Mouse (Mus musculus) thymus, adult 18-20 months (tissue): ENCODE measurements around the gene Ywhag.

Experiments
- DNase-seq, 2 experiments: peaks; one replicate each; pipeline ENCODE4 v3.0.0; 2022; ENCODE audit warnings: mixed read lengths in 2 of 2

The Ywhag gene

DNA sequence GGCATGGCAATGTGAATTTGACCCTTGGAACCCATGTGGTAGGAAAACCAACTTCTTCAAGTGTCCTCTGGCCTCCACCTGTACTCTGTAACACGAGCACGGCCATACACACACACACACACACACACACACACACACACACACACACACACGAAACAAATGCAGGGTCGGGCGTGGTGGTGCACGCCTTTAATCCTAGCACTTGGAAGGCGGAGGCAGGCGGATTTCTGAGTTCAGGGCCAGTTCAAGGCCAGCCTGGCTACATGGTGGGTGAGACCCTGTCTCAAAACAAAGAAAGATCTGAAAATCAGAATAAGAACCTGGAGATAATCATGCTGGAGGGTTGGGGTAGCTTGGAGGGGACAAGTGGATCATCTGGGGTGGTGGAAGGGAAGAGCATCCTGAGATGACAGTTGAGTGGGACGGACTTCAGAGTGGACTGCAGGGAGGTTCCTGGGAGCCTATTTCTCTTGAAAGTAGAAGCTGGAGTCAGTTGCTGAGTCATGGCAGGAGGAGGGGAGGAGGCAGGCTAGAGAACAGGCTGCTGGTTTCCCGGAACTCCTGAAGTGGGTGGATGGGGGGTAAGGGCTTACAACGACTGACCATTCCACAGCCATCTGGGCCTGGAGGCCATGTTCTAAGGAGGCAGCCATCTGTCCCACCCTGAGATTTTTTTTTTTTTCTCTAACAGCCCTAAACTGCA is 16.4 kb upstream of the Ywhag start:
- no peak for DNase-seq

DNA sequence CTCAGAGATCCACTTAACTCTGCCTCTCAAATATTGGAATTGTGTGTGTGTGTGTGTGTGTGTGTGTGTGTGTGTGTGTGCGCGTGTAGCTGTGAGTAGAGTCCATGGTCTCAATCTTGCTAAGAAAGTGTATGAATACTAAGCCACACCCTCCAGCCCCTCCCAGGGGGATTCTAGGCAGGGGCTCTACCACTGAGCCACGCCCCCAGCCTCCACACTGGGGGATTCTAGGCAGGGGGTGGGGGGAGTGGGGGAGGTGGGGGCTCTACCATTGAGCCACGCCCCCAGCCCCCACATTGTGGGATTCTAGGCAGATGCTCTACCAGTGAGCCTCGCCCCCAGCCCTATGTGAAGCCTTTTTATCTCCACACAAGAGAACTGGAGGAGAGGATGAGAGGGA is 12.2 kb upstream of the Ywhag start:
- DNase-seq = no peak

DNA sequence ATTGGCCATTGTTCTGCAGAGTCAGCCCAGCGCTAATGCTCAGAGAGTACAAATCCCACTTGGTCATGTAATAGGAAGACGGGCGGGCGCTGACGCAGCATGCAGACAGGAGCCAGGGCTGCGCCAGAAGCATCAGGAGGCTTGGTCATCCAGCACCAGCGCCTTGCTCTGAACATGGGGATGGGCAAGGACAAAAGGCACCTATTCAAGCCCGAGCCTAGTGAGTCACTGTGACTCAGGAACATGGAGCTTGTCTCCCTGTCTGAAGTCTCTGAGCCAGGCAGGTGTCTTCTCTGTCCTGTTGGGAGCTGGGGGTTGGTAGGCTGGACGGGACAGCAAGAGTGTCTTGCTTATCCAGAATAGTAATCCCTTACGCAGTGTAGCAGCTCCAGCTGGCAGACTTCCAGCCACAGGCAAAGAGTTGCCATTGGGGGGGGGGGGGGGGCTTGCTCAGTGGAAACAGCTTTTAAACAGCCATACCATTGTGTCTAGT is 11.5 kb upstream of the Ywhag start:
- DNase-seq = no peak

DNA sequence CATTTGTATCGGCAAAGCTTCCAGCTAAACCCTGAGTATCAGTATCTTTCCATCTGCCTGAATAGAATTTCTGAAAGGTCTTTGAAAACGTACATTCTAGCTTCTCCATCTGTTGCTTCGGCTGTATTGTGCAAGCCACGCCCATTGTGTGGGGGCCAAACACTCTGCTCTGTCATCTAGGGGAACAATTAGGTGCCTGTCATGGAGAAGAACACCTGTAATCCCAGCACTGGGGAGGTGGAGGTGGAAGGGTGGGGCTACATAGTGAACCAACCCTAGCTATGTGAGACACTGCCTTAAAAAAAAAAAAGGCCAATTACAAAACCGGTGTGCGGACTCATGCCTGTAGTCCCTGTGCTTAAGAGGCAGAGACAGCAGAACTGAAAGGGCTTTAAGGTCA is 8.3 kb upstream of the Ywhag start:
- DNase-seq = no peak

DNA sequence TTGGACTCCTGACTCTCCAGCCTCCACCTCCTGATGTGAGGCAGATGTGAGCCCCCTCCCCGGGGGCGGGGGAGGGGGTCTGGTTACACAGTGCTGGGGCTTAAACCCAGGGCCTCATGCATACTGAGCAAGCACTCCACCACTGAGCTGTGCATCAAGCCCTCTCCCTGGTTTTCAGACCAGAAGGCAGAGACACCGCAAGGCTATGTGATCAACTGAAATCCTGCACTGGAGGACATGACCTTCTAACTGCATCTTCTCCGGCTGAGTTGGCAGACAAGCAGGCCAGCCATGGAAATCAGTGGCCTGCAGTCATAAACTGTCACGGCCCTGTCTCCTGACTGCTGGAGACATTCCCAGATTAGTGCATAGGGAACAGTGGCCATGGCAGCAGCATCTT is 6.2 kb upstream of the Ywhag start:
- no peak for DNase-seq

DNA sequence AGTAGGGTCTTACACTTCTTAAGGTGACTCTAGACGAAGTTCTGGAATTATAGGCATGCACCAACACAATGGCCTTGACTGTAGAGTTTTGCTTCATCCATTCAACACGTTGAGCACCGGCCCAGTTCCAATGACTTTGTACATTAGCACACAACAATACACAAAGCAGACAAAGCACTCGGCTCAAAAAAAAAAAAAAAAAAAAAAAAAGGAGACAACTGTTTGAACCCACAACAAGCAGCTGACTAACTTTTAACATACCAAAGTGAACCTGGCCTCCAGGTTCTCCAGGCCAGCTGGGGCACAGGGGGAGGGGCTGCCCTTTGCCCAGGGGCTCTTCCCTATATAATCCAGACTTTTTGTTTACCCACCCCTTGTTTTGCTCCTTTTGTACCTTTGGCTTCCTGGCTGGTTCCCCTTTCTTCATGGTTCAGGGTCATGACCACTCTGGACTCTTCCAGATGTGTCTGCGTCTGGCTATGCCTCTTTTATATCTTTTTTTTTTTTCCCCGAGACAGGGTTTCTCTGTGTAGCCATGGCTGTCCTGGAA is 1.3 kb upstream of the Ywhag start:
- no peak for DNase-seq

DNA sequence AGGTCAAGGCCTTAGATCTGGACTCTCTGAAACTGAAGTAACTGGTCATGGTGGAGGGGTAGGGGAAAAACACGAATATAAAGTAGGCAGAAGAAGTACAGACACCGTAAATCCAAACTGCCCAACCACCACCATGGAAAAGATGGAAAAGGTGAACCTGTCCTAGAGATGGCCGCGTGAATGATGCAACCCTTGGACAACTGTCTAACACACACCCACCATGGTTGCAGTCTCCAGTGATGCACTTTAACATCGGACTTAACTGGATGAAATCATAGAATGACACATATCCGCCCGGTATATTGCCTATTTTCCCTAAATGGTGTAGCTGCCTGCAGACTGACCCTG is 734 bp upstream of the Ywhag start:
- no peak for DNase-seq

DNA sequence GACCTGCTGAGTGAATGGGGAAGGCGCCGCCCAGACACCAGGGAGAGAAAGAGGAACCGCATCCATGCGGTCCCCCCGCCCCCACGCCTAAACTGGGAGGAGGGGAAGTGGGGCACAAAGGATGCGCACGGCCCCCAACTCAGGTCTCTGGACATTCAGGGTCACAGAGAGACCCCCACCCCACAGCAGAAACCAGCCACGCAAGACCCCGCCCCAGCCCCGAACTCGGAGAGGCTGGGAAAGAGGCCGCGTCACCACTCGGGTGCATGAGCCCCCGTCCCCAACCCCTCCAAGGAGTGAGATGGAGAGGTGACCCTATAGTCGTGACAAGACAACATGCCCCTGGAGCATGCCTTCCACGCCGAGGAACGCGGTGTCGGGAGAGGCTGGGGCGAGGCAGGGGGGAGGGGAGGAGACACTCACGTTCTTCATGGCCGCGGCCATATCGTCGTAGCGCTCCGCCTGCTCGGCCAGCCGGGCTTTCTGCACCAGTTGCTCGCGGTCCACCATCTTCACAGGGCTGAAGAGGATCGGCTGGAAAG is 445 bp downstream of the Ywhag start:
- DNase-seq = peak in 1 of 2 experiments; percentile 54

DNA sequence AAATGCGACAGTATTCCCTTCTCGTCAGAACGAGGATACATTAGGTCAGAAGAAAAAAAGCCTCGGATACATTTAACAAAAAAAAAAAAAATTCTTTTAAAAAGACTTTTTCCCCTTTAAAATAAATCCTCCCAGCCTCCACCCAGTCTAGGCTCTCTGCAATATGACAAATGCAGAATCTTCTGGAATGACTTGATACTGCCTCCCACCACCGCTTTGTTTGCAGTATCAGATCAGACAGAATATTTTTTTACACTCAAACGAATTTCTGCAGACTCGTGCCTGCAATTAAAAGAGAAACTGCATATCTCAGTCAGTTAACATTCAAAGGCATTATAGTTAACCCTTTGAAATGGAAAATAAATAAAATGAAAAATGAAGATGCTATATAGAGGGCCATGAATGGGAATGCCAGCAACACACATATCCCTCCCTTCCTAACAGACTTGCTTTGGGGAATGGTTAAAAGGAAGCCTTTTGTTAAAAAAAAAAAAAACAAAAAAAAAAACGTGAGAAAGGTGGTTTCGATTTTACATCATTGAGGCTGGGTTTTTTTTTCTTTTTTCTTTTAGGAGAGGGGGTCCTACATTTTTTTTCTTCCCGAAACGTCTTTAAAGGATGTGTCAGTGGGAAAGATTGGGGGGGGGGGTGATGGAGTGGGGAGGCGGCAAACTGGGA is 1.1 kb downstream of the Ywhag start:
- DNase-seq = no peak

DNA sequence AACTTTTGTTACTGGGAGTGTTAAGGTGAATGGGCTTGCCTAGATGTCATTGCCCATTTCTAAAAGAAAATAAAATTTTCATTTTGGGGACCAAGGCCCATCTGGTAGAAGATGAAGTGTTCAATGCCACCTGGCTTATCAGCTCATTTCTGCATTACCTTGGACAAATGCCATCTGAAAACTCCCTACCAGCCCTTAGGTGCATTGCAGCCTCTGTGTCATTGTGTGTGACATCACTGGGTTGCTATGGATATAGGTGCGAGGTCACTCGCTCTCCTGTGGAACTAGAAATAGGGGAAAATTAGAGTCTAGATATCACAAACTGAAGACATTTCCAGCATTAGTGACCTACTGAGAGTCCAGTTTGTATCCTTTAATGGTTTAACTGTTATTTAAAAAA is 2.1 kb downstream of the Ywhag start:
- DNase-seq = no peak

DNA sequence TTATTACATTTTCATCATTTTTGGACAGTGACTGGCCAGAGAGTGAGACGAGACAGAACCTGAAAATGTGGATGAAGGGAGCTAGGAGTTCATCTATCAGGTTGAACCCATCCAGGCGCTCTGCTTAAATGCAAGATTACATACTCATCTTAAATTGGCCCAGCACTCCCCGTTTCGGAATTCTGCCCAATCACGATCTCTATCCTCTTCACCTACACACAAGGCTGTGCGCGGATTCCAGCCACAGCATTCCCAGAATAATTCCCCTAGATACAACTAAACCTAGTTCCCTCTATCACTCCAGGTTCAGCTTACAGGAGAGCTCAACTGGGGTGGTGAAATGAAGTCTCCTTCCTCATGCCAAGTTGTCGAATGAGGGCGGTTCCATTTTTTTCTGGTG is 2.9 kb downstream of the Ywhag start:
- DNase-seq = no peak

DNA sequence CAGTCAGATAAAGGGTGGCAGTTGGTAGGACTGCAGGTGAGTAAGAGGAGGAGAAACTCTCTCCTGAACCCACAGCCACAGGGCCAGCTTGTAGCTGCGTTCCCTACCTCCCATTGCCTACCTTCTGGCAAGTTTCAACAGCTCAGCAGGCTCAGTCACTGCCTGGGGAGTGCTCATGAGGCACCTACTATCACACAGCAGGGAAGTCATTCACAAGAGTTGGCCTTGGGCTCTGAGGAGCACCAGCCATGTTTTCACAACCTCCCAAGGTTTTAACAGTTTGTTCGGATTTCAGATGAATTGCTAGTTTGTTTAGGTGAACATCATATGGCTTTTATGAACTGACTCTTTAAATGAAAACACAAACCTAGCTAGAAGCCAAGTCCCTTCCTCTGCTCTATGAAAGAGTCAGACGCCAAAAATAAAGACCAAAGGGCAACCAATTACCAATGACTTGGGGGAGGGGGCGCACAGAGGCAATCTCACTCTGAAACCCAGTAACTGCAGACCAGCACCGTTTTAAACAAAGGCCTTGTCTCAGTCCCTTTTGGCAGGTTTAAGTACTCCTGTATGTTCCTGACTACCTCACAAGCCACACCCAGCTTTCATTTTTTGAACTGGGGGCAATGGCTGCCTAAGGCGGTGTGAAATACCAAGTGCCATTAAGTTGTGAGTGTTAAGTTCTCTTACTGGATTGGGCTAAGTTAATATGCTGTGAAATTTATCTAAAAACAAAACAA is 4.6 kb downstream of the Ywhag start:
- no peak for DNase-seq

DNA sequence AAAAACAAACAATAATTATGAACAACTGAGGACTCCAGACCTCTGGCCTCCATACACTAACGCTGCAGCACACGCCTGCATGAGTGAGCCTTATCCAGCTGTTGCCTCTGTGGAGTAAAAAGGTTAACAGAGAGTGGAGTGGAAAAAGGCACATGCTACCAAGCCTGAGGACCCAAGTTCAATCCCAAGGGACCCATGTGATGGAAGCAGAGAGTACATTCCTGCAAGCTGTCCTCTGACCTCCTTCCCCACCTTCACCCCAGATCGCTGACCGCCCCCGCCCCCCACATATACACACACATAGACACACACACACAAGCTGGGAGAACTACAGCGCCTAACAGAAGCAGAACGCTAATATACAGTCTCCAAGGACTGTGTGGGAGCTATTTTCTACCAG is 10.5 kb downstream of the Ywhag start:
- no peak for DNase-seq

DNA sequence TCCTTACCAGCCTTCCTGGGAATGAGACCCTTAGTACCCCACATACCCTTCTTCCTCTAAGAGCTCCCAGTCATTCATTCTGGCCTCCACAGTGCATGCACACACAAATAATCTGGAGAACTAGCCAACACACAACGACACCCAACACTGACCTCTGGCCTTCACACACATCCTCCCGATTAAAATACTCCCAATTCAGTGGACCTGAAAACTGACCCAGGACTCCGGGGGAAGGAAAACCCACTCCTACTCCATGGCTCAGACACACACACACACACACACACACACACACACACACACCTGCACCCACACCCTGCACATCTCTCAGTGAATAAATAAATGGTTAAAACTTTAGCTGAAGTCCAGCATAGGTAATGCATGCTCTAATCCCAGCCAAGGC is 14.5 kb downstream of the Ywhag start:
- DNase-seq = no peak

DNA sequence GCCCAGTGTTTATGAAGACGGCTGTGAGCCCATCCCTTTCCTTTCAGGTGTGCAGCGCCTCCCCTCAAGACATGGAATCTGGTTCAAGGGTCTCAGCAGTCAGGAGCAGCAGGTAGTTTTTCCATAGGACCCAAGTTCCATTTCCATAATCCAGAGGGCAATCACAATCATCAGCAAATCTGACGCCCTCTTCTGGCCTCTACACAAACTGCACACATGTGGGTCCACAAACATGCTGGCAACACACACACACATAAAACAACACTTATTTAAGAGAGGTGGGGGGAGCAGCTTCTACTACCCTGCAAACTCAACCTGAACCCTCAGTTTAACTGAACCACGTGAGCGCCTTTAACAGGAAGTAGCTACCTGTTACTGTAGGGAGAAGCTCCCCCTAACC is 15.8 kb downstream of the Ywhag start:
- DNase-seq = no peak

DNA sequence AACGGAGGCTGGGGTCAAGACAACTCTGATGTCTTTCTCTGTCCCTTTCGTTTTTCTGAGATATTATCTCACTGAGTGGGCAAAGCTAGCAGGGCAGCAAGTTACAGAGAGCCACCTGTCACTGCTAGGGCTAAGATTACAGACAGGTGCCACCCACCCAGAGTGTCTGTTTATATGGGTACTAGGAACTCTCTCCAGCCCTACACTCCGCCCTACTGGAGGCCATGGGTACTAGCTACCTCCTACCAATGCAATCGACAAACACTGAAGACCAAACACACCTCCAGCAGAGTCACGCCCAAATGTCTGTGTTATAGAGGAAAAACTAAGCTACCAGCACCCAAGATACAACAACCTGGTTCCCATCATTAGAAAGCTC is 16.4 kb downstream of the Ywhag start:
- DNase-seq = no peak

DNA sequence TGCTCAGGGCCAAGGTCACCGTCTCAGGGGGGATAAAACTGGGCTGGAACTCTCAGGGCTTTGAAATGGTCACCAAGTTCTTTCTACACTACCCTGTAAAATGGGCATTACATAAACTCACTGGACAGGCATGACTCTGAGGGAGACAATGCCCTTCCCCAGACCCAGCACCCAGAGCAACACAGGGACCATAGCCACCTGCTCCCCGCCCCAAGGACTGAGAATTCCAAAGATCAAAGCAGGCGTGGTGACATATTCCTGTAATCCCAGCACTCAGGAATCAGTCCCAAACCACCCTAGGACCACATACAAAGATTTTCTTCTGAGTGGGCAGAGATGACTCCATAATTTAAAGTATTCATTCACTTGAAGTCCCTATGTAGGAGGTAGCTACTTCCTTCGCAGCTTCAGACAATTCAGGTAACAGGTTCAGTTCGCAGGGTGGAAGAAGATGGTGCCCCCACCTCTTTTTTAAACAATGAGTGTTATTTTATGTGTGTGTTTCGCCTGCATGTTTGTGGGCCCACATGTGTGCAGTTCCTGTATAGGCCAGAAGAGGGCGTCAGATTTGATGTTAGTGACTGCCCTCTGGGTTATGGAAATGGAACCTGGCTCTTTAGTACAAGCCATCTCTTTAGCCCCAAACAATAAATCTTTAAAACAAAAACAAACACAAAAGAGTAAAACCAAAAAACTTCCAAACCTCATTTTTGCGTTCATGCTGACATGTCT is 16.9 kb downstream of the Ywhag start:
- DNase-seq = no peak

DNA sequence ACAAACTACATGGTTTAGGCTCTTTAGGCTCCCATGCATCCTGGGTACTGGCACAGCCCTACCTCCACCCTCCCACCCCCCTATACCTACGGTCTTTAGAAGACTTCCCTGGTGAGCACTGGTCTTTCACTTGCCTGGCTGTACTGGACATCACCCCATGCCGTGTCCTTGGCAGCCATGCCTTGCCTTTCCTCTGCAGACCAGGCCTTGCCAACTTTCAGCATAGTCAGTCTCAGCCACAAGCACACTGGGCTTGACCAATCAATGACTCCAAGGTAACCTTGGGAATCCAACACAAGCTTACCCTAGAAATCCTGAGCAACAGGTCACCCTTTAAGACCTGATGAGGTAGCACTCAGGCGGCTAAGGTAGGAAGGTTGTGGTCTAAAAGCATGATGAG is 17.8 kb downstream of the Ywhag start:
- no peak for DNase-seq

DNA sequence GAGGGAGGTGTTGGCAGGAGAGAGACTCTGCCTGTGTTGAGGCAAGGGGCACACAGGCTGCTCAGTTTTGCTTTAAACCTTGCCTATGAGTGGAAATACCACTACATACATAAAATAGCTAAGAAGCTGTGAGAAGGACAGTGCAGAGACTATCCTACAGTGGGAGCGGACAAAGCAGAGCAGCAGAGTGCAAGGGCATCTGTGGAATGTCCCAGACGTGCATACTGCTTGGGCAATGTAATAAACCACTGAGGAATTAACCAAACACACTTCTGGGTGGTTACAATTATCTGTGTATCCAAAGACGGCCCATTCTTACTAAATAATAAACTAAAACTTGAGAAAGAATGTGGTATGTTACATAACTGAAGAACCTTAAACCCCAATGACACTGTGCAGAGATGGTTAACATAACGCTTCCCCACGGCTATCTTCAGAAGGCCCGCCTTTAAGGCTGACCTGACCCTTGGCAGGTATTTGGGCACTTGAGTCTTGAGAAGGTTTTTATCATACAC is 18.3 kb downstream of the Ywhag start:
- no peak for DNase-seq

DNA sequence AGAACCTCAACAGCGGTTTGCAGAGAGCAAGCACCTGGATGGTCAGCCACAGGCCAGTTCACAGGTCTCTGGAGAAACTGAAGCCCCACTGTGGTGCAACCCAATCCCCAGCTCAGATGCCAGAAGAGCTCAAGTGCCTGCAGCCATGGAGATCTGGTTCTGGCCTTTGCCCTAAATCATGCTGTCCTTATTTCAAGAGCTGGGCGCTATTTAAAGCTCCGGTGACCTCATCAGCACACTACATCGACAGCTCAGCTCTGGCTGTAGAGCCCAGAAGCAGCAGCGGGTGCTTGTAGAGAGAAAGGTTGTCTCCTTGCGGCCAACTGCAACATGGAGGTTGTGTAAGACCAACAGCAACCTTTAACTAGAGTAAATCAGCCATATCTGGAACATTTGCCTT is 20.3 kb downstream of the Ywhag start:
- DNase-seq = no peak

DNA sequence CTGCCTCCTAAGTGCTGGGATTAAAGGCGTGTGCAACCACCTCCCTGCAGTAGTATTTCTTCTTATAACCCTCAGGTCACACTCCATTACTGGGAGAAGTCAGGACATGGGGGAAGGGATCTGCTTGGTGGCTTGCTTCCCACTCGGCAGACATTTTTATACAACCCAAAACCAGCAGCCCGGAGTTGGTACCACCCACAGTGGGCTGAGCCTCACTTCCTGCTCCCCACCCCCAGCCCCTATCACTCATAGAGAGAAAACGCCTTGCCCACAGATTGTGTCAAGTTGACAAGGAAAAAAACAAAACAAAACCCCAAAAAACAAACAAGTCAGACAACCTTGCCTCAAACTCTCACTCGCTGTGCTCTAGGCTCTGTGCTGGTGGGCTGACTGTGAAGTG is 21.2 kb downstream of the Ywhag start:
- no peak for DNase-seq

DNA sequence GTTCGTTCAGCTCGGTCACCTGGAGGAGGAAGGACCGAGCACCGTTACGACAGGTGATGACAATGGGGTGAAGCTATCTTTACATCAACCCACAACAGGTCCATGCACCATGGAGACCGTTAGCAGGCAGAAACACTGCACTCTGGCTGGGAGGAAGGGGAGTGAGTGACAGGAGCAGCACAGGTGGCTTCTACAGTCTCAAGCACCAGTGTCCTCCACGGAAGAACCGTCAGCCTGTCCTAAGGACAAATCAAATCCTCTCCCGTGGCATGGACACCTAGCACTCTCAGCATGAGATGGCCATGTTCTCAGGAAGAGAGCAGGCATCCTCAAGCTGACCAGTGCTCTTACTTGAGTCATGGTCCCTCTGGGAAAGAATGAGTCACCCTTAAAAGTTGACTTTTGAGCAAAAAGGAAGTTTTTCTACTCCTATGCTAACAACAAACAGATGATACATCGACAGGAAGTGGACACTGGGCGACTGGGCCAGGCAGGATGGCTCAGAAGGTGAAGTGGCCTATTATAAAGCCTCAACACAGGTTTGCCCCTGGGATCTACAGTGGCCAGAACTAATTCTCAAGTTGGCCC is 22.7 kb downstream of the Ywhag start:
- DNase-seq = no peak
